Mouse (Mus musculus): ENCODE measurements around the gene Coro1a.

DNA sequence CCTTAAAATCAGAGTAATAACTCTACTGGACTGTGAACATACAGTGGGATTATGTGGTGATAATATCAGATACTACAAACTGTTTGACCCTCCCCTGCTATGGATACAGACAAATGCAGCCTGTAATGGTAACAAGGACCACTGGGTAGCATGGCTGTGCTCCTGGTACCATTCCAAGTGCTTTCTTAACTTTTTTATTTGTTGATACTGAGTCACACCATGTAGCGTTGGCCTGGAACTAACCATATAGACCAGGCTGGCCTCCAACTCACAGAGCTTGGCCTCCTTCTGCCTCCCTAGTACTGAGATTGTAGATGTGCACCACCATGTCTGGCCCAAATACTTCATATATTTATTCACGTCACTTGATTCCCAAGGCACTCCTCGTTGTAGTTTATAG, 42.3 kb downstream of the Coro1a start:
- no peak for TF ChIP-seq EP300 (IDR thresholded peaks at IDR 0.05; ENCODE audit: low read length)
- no peak for TF ChIP-seq POLR2A (IDR thresholded peaks at IDR 0.05; ENCODE audit: low read depth, low read length)
- TF ChIP-seq CTCF (conservative IDR thresholded peaks at IDR 0.05 in 1 of 2, IDR thresholded peaks at IDR 0.05 in 1 of 2; ENCODE audit: low read depth in 2 of 2, low read length in 2 of 2): no peak
- TF ChIP-seq RCOR1 (conservative IDR thresholded peaks at IDR 0.05; ENCODE audit: low read depth, low read length): no peak
- TF ChIP-seq TCF12 (IDR thresholded peaks at IDR 0.05; ENCODE audit: low read depth, low read length): no peak
- TF ChIP-seq MAFK (IDR thresholded peaks at IDR 0.05; ENCODE audit: insufficient replicate concordance, low read length): no peak
